Mouse (Mus musculus): ENCODE measurements at regions not wholly inside any gene's neighbourhood (a gene's known extent, or its start where the extent isn't known, plus 50 kb on each side); places are given as distances from the start of the nearest gene placed in this dataset.

- Histone ChIP-seq H3K36me3 (replicated peaks; ENCODE audit: low read length) (no peaks in the 10 kb centered on the region), H3K9me3 (peaks cover 22% of the 10 kb centered on the region), H3K27me3 (replicated peaks) (peaks cover 44% of the 10 kb centered on the region), H3K4me3 (replicated peaks) (no peak overlapping the region), H3K4me1 (no peaks in the 10 kb centered on the region)
- TF ChIP-seq FLI1 (IDR thresholded peaks at IDR 0.05; ENCODE audit: low read length), result no peak
These were observed 153.8 kb downstream of the Bmp7 start for GRCm38 (mm10) chr2:172786297-172786696.

- Histone ChIP-seq H3K36me3 (replicated peaks; ENCODE audit: low read length) (no peaks in the 10 kb centered on the region), H3K27me3 (replicated peaks) (peaks cover 48% of the 10 kb centered on the region), H3K4me1 (no peaks in the 10 kb centered on the region), H3K9me3 (peaks cover 25% of the 10 kb centered on the region), H3K4me3 (replicated peaks) (no peak overlapping the region)
- no peak for TF ChIP-seq GATA1 (IDR thresholded peaks at IDR 0.05; ENCODE audit: borderline replicate concordance, low read length)
- TF ChIP-seq FLI1 (IDR thresholded peaks at IDR 0.05; ENCODE audit: low read length), result no peak
These were observed 152.7 kb downstream of the Bmp7 start for GRCm38 (mm10) chr2:172787203-172787944.

GRCm38 (mm10) chr2:172789260-172789659 is 150.9 kb downstream of the Bmp7 start:
- no peak for TF ChIP-seq FLI1 (IDR thresholded peaks at IDR 0.05; ENCODE audit: low read length)
- TF ChIP-seq GATA1 (IDR thresholded peaks at IDR 0.05; ENCODE audit: borderline replicate concordance, low read length), result no peak
- Histone ChIP-seq H3K9me3 (peaks cover 19% of the 10 kb centered on the region), H3K4me1 (no peaks in the 10 kb centered on the region), H3K27me3 (replicated peaks) (peaks cover 49% of the 10 kb centered on the region), H3K4me3 (replicated peaks) (no peak overlapping the region), H3K36me3 (replicated peaks; ENCODE audit: low read length) (no peaks in the 10 kb centered on the region)

GRCm38 (mm10) chr2:172792555-172792954 is 147.6 kb downstream of the Bmp7 start:
- H3K4me3 ChIP-seq (replicated peaks), result no peak overlapping the region
- no peak for TF ChIP-seq FLI1 (IDR thresholded peaks at IDR 0.05; ENCODE audit: low read length)
- no peak for TF ChIP-seq GATA1 (IDR thresholded peaks at IDR 0.05; ENCODE audit: borderline replicate concordance, low read length)
- no peaks in the 10 kb centered on the region for H3K36me3 ChIP-seq (replicated peaks; ENCODE audit: low read length)
- H3K4me1 ChIP-seq, result no peaks in the 10 kb centered on the region
- H3K9me3 ChIP-seq, result peaks cover 26% of the 10 kb centered on the region
- peaks cover 37% of the 10 kb centered on the region for H3K27me3 ChIP-seq (replicated peaks)

GRCm38 (mm10) chr2:172793991-172794390 is 146.1 kb downstream of the Bmp7 start:
- peaks cover 25% of the 10 kb centered on the region for H3K27me3 ChIP-seq (replicated peaks)
- TF ChIP-seq FLI1 (IDR thresholded peaks at IDR 0.05; ENCODE audit: low read length), result no peak
- no peak for TF ChIP-seq GATA1 (IDR thresholded peaks at IDR 0.05; ENCODE audit: borderline replicate concordance, low read length)
- H3K36me3 ChIP-seq (replicated peaks; ENCODE audit: low read length), result no peaks in the 10 kb centered on the region
- no peak overlapping the region for H3K4me3 ChIP-seq (replicated peaks)
- H3K4me1 ChIP-seq, result no peaks in the 10 kb centered on the region
- peaks cover 31% of the 10 kb centered on the region for H3K9me3 ChIP-seq

GRCm38 (mm10) chr2:172794771-172795170 is 145.3 kb downstream of the Bmp7 start:
- Histone ChIP-seq H3K4me1 (no peaks in the 10 kb centered on the region), H3K27me3 (replicated peaks) (peaks cover 17% of the 10 kb centered on the region), H3K4me3 (replicated peaks) (no peak overlapping the region), H3K36me3 (replicated peaks; ENCODE audit: low read length) (no peaks in the 10 kb centered on the region), H3K9me3 (peaks cover 31% of the 10 kb centered on the region)
- TF ChIP-seq FLI1 (IDR thresholded peaks at IDR 0.05; ENCODE audit: low read length) (no peak), GATA1 (IDR thresholded peaks at IDR 0.05; ENCODE audit: borderline replicate concordance, low read length) (no peak)

- no peak overlapping the region for H3K4me3 ChIP-seq (replicated peaks)
- H3K9me3 ChIP-seq, result peaks cover 31% of the 10 kb centered on the region
- TF ChIP-seq GATA1 (IDR thresholded peaks at IDR 0.05; ENCODE audit: borderline replicate concordance, low read length), result no peak
- no peaks in the 10 kb centered on the region for H3K4me1 ChIP-seq
- no peaks in the 10 kb centered on the region for H3K36me3 ChIP-seq (replicated peaks; ENCODE audit: low read length)
- H3K27me3 ChIP-seq (replicated peaks), result peaks cover 10% of the 10 kb centered on the region
These were observed 144.0 kb downstream of the Bmp7 start for GRCm38 (mm10) chr2:172796104-172796503.

GRCm38 (mm10) chr2:172796955-172797354 is 143.2 kb downstream of the Bmp7 start:
- TF ChIP-seq FLI1 (IDR thresholded peaks at IDR 0.05; ENCODE audit: low read length) (no peak), GATA1 (IDR thresholded peaks at IDR 0.05; ENCODE audit: borderline replicate concordance, low read length) (no peak)
- peaks cover 6% of the 10 kb centered on the region for H3K27me3 ChIP-seq (replicated peaks)
- no peaks in the 10 kb centered on the region for H3K4me1 ChIP-seq
- H3K36me3 ChIP-seq (replicated peaks; ENCODE audit: low read length), result no peaks in the 10 kb centered on the region
- peaks cover 27% of the 10 kb centered on the region for H3K9me3 ChIP-seq
- no peak overlapping the region for H3K4me3 ChIP-seq (replicated peaks)

- peaks cover 31% of the 10 kb centered on the region for H3K9me3 ChIP-seq
- no peak for TF ChIP-seq GATA1 (IDR thresholded peaks at IDR 0.05; ENCODE audit: borderline replicate concordance, low read length)
- TF ChIP-seq FLI1 (IDR thresholded peaks at IDR 0.05; ENCODE audit: low read length), result no peak
- no peaks in the 10 kb centered on the region for H3K27me3 ChIP-seq (replicated peaks)
These were observed 140.2 kb downstream of the Bmp7 start for GRCm38 (mm10) chr2:172799951-172800350.

GRCm38 (mm10) chr2:172800801-172801200 is 139.3 kb downstream of the Bmp7 start:
- Histone ChIP-seq H3K27me3 (replicated peaks) (no peaks in the 10 kb centered on the region), H3K4me1 (no peaks in the 10 kb centered on the region), H3K36me3 (replicated peaks; ENCODE audit: low read length) (no peaks in the 10 kb centered on the region), H3K9me3 (peaks cover 32% of the 10 kb centered on the region), H3K4me3 (replicated peaks) (no peak overlapping the region)
- TF ChIP-seq FLI1 (IDR thresholded peaks at IDR 0.05; ENCODE audit: low read length), result no peak
- TF ChIP-seq GATA1 (IDR thresholded peaks at IDR 0.05; ENCODE audit: borderline replicate concordance, low read length), result no peak

More at GRCm38 (mm10) chr2:172799951-172800350, 140.2 kb downstream of the Bmp7 start:
- Histone ChIP-seq H3K4me1 (no peaks in the 10 kb centered on the region), H3K36me3 (replicated peaks; ENCODE audit: low read length) (no peaks in the 10 kb centered on the region), H3K4me3 (replicated peaks) (no peak overlapping the region)

All from megakaryocyte, embryonic 14.5 days (primary cell).